Comparison of ENCODE assay signal across 22 mouse cellular contexts in the genomic region with DNA sequence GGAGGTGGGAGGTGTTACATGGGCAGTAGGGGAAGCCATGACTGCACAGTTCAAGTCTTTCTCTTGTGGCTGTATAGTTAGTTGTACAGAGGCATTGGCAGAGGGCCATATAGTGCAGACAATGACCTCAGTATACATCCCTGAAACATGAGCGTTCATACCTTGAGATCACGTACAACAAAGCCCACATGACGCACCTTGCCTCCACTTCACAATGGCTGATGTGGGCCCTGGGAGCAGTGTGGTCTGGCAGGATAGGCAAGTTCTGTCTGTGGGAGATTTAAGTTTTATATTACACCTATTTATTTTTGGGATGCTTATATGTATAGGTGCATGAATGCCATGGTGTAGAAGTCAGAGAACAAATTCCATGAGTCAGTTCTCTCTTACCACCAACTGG.
DNase-seq lines count a peak whose midpoint lies in the region; ATAC-seq and TF ChIP-seq lines count a peak whose summit lies in the region.
"Had no signal": no experiment of that assay in that cellular context is flagged by ENCODE, and none has a peak within 500 bp of the region (broad histone marks: within the 10 kb centered on the region; RNA-seq: fewer than 3 reads in every experiment).

No protein-coding gene starts in this region.

- no peak overlapping the region for H3K4me2 ChIP-seq in embryonic facial prominence, embryonic 12.5 days (replicated peaks)
- no peak overlapping the region for H3K4me2 ChIP-seq in stomach, embryonic 16.5 days (ENCODE audit: low read depth, low read length)
- H3K4me2 ChIP-seq in stomach, postnatal 0 days (replicated peaks; ENCODE audit: low read depth), result no peak overlapping the region
- H3K4me2 ChIP-seq: forebrain, embryonic 13.5 days; forebrain, embryonic 15.5 days had no signal

- H3K27me3 ChIP-seq in embryonic facial prominence, embryonic 12.5 days, result no peaks in the 10 kb centered on the region
- H3K27me3 ChIP-seq in embryonic facial prominence, embryonic 10.5 days (replicated peaks; ENCODE audit: low read depth, poor library complexity, severe bottlenecking), result no peaks in the 10 kb centered on the region
- no peaks in the 10 kb centered on the region for H3K27me3 ChIP-seq in stomach, embryonic 16.5 days (ENCODE audit: control insufficient read depth, insufficient read depth, low read length)
- no peaks in the 10 kb centered on the region for H3K27me3 ChIP-seq in stomach, postnatal 0 days (ENCODE audit: control insufficient read depth, insufficient read depth, low read length)
- H3K27me3 ChIP-seq: CH12.LX; forebrain, embryonic 13.5 days; forebrain, embryonic 15.5 days; Patski had no signal

- H3K4me3 ChIP-seq in embryonic facial prominence, embryonic 12.5 days, result no peak overlapping the region
- H3K4me3 ChIP-seq in embryonic facial prominence, embryonic 10.5 days, result no peak overlapping the region
- no peak overlapping the region for H3K4me3 ChIP-seq in stomach, embryonic 16.5 days (replicated peaks; ENCODE audit: low read length)
- H3K4me3 ChIP-seq in stomach, postnatal 0 days (ENCODE audit: low read depth, low read length), result no peak overlapping the region
- H3K4me3 ChIP-seq: forebrain, embryonic 13.5 days; forebrain, embryonic 15.5 days had no signal

- 0 out of 2 replicates have a peak, but pooled peaks have one; percentile 22 for ATAC-seq in embryonic facial prominence, embryonic 12.5 days (ENCODE audit: insufficient number of reproducible peaks, insufficient read depth, low FRiP score, low TSS enrichment)
- peak; percentile 62; the same call in 1 of the 2 replicates for ATAC-seq in stomach, embryonic 16.5 days (ENCODE audit: insufficient read depth, low FRiP score)
- ATAC-seq in stomach, postnatal 0 days (ENCODE audit: low FRiP score, low TSS enrichment), result no peak; the same call in 1 of the 2 replicates
- ATAC-seq: activated CD4-positive, CD25-positive, alpha-beta regulatory T cell, adult 4 months; CD4-positive, CD25-positive, alpha-beta regulatory T cell, adult 4 months; forebrain, embryonic 13.5 days; forebrain, embryonic 15.5 days; forebrain, postnatal 0 days; Patski had no signal

- no peak for TF ChIP-seq CTCF in stomach, postnatal 0 days (IDR thresholded peaks at IDR 0.05; ENCODE audit: low read depth)

- WGBS in embryonic facial prominence, embryonic 12.5 days, result 89% methylated on average over 3 of the region's 3 CpGs
- 90% methylated on average over 3 of the region's 3 CpGs for WGBS in embryonic facial prominence, embryonic 10.5 days
- WGBS in stomach, embryonic 16.5 days, result 75% methylated on average over 3 of the region's 3 CpGs
- WGBS in stomach, postnatal 0 days, result 81% methylated on average over 3 of the region's 3 CpGs

- H3K27ac ChIP-seq in embryonic facial prominence, embryonic 12.5 days, result no peak overlapping the region
- no peak overlapping the region for H3K27ac ChIP-seq in embryonic facial prominence, embryonic 10.5 days (replicated peaks)
- no peak overlapping the region for H3K27ac ChIP-seq in stomach, embryonic 16.5 days (ENCODE audit: low read length)
- H3K27ac ChIP-seq in stomach, postnatal 0 days (replicated peaks), result no peak overlapping the region
- H3K27ac ChIP-seq: forebrain, embryonic 13.5 days; forebrain, embryonic 15.5 days had no signal

- H3K4me1 ChIP-seq in embryonic facial prominence, embryonic 12.5 days, result peaks cover 6% of the 10 kb centered on the region
- H3K4me1 ChIP-seq in embryonic facial prominence, embryonic 10.5 days, result peaks cover 5% of the 10 kb centered on the region
- H3K4me1 ChIP-seq in stomach, embryonic 16.5 days (ENCODE audit: control insufficient read depth, insufficient read depth, low read length), result no peaks in the 10 kb centered on the region
- H3K4me1 ChIP-seq in stomach, postnatal 0 days (replicated peaks; ENCODE audit: control insufficient read depth, insufficient read depth), result no peaks in the 10 kb centered on the region
- H3K4me1 ChIP-seq: forebrain, embryonic 13.5 days; forebrain, embryonic 15.5 days had no signal

- no peaks in the 10 kb centered on the region for H3K36me3 ChIP-seq in embryonic facial prominence, embryonic 12.5 days
- no peaks in the 10 kb centered on the region for H3K36me3 ChIP-seq in embryonic facial prominence, embryonic 10.5 days (replicated peaks)
- H3K36me3 ChIP-seq in stomach, embryonic 16.5 days (ENCODE audit: control insufficient read depth, insufficient read depth, low read length), result no peaks in the 10 kb centered on the region
- no peaks in the 10 kb centered on the region for H3K36me3 ChIP-seq in stomach, postnatal 0 days (ENCODE audit: control insufficient read depth, insufficient read depth, low read length)
- H3K36me3 ChIP-seq: forebrain, embryonic 15.5 days; G1E had no signal

- H3K9me3 ChIP-seq in embryonic facial prominence, embryonic 12.5 days, result no peaks in the 10 kb centered on the region
- H3K9me3 ChIP-seq in embryonic facial prominence, embryonic 10.5 days, result no peaks in the 10 kb centered on the region
- H3K9me3 ChIP-seq in stomach, embryonic 16.5 days (replicated peaks; ENCODE audit: control insufficient read depth, low read length), result no peaks in the 10 kb centered on the region
- no peaks in the 10 kb centered on the region for H3K9me3 ChIP-seq in stomach, postnatal 0 days (ENCODE audit: control insufficient read depth, low read length)
- H3K9me3 ChIP-seq: forebrain, embryonic 13.5 days; forebrain, embryonic 15.5 days; G1E had no signal

- TF ChIP-seq EP300 in stomach, postnatal 0 days (optimal IDR thresholded peaks at IDR 0.05), result no peak

- H3K9ac ChIP-seq in embryonic facial prominence, embryonic 12.5 days, result no peak overlapping the region
- no peak overlapping the region for H3K9ac ChIP-seq in stomach, embryonic 16.5 days (ENCODE audit: low read length)
- H3K9ac ChIP-seq in stomach, postnatal 0 days (ENCODE audit: low read length), result no peak overlapping the region
- H3K9ac ChIP-seq: forebrain, embryonic 13.5 days; forebrain, embryonic 15.5 days; forebrain, postnatal 0 days had no signal

- DNase-seq in embryonic facial prominence, embryonic 10.5 days (ENCODE audit: low spot score), result no peak
- no peak for DNase-seq in stomach, postnatal 0 days (ENCODE audit: low spot score)
- DNase-seq in layer of hippocampus, adult 11-12 months (ENCODE audit: low spot score), result no peak
- DNase-seq: adrenal gland, adult 8-10 months; adrenal gland, postnatal 14 days; adrenal gland, postnatal 36 days; B cell, adult 2 months; cerebellum, adult 11-12 months; cerebellum, adult 2 months; cerebellum, adult 9-10 months; cerebellum, postnatal 10 days; cerebellum, postnatal 25 days; forebrain, postnatal 0 days had no signal
